Comparison of ENCODE assay signal across 18 mouse cellular contexts in the genomic region with DNA sequence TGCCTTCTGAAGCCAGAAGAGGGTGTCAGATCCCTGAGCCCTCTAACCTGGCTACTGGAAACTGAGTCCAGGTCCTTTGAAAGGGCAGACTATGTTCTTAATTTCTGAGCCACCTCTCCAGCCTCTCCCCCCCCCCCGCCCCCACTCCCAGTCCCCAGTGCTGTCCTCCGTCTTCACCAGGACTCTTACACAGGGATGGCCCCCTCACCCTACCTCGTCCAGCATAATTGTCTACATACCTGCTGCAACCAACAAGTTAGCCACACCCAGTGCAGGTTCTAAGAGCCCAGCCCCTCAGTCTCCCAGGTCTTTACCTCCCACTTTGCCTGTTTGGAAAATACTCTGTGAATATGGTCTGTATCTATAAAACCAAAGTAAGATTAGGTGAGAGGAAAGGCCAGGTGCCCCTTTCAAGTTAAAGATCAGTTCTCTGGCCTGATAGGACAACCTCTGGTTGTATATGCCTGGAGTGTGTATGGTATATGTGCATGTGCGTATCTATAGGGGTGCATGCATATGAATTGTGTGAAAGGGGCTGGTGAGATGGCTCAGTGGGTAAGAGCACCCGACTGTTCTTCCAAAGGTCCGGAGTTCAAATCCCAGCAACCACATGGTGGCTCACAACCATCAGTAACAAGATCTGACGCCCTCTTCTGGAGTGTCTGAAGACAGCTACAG. TPM values are rescaled to one million over a fixed set of nuclear protein-coding genes. Genes with fewer than 3 reads are reported as not detected.
DNase-seq lines count a peak whose midpoint lies in the region; ATAC-seq and TF ChIP-seq lines count a peak whose summit lies in the region.
"Had no signal": no experiment of that assay in that cellular context is flagged by ENCODE, and none has a peak within 500 bp of the region (broad histone marks: within the 10 kb centered on the region; RNA-seq: fewer than 3 reads in every experiment).

No protein-coding gene starts in this region.

- in situ Hi-C loops in ES-E14 (cut with MboI; ENCODE audit: low sequenced_read_pairs in 2 of 2, unreplicated experiment in 2 of 2), result no loop called here

- 68% methylated on average over 7 of the region's 7 CpGs for WGBS in forebrain, embryonic 13.5 days
- 74% methylated on average over 7 of the region's 7 CpGs for WGBS in forebrain, postnatal 0 days
- whole genome bisulfite sequencing in liver, embryonic 12.5 days (ENCODE audit: insufficient replicate concordance), result 74% methylated on average over 6 of the region's 7 CpGs
- WGBS in liver, embryonic 16.5 days (ENCODE audit: insufficient replicate concordance), result 68% methylated on average over 7 of the region's 7 CpGs

- H3K4me2 ChIP-seq in forebrain, embryonic 13.5 days, result 0 out of 2 replicates have a peak overlapping the region, but pooled peaks have one; percentile 28
- H3K4me2 ChIP-seq in forebrain, postnatal 0 days (ENCODE audit: low read depth), result no peak overlapping the region
- no peak overlapping the region; the same call in 1 of the 2 replicates for H3K4me2 ChIP-seq in liver, embryonic 12.5 days
- H3K4me2 ChIP-seq in liver, embryonic 16.5 days (ENCODE audit: low read depth, low read length), result peak overlapping the region; percentile 78; the same call in 1 of the 2 replicates

- H3K9ac ChIP-seq in forebrain, embryonic 13.5 days, result no peak overlapping the region
- H3K9ac ChIP-seq in forebrain, postnatal 0 days, result no peak overlapping the region
- H3K9ac ChIP-seq in liver, embryonic 12.5 days, result no peak overlapping the region
- peak overlapping the region; percentile 47; the same call in 1 of the 2 replicates for H3K9ac ChIP-seq in ES-E14 (ENCODE audit: insufficient read depth, low read depth, low read length, poor library complexity, severe bottlenecking)
- no peak overlapping the region for H3K9ac ChIP-seq in liver, embryonic 16.5 days (ENCODE audit: low read depth, low read length)
- H3K9ac ChIP-seq: forebrain, embryonic 12.5 days; heart, embryonic 15.5 days; midbrain, embryonic 13.5 days had no signal

- no peak for TF ChIP-seq CTCF in forebrain, postnatal 0 days (IDR thresholded peaks at IDR 0.05; ENCODE audit: low read depth)

- no peaks in the 10 kb centered on the region for H3K36me3 ChIP-seq in forebrain, embryonic 13.5 days (ENCODE audit: poor library complexity, severe bottlenecking)
- no peaks in the 10 kb centered on the region; the same call in 1 of the 2 replicates for H3K36me3 ChIP-seq in forebrain, postnatal 0 days (ENCODE audit: insufficient read depth)
- no peaks in the 10 kb centered on the region for H3K36me3 ChIP-seq in liver, embryonic 12.5 days
- no peaks in the 10 kb centered on the region for H3K36me3 ChIP-seq in ES-E14 (ENCODE audit: control insufficient read depth, insufficient read depth, low read length, poor library complexity, severe bottlenecking)
- no peaks in the 10 kb centered on the region for H3K36me3 ChIP-seq in liver, embryonic 16.5 days (ENCODE audit: control insufficient read depth, insufficient read depth)
- H3K36me3 ChIP-seq: forebrain, embryonic 12.5 days; heart, embryonic 15.5 days; midbrain, embryonic 13.5 days had no signal

- no peak for DNase-seq in forebrain, postnatal 0 days
- DNase-seq in liver, result no peak
- DNase-seq in ES-E14 (ENCODE audit: low read depth, low spot score), result no peak
- DNase-seq in ovary, postnatal 36 days (ENCODE audit: low spot score), result no peak
- DNase-seq: adrenal gland, adult 2 months; cerebellum, adult 9-11 months; gastrocnemius, postnatal 10 days; kidney, postnatal 36 days; lung, postnatal 36 days; thymus, adult 18-20 months had no signal

- no peaks in the 10 kb centered on the region for H3K27me3 ChIP-seq in forebrain, embryonic 13.5 days
- H3K27me3 ChIP-seq in forebrain, postnatal 0 days (ENCODE audit: insufficient read depth, low read length), result no peaks in the 10 kb centered on the region
- H3K27me3 ChIP-seq in liver, embryonic 12.5 days (replicated peaks), result peaks cover 28% of the 10 kb centered on the region
- peaks cover 16% of the 10 kb centered on the region for H3K27me3 ChIP-seq in liver, embryonic 16.5 days (ENCODE audit: control insufficient read depth, insufficient read depth, low read depth, low read length)
- H3K27me3 ChIP-seq: forebrain, embryonic 12.5 days; heart, embryonic 15.5 days; midbrain, embryonic 13.5 days had no signal

- no peaks in the 10 kb centered on the region for H3K9me3 ChIP-seq in forebrain, embryonic 13.5 days (replicated peaks)
- H3K9me3 ChIP-seq in forebrain, postnatal 0 days (ENCODE audit: low read length), result no peaks in the 10 kb centered on the region
- no peaks in the 10 kb centered on the region for H3K9me3 ChIP-seq in liver, embryonic 12.5 days (replicated peaks)
- no peaks in the 10 kb centered on the region for H3K9me3 ChIP-seq in ES-E14 (ENCODE audit: control insufficient read depth, insufficient read depth, low read depth, low read length)
- H3K9me3 ChIP-seq in liver, embryonic 16.5 days (replicated peaks; ENCODE audit: control insufficient read depth, low read length), result no peaks in the 10 kb centered on the region
- H3K9me3 ChIP-seq: forebrain, embryonic 12.5 days; heart, embryonic 15.5 days; midbrain, embryonic 13.5 days had no signal

- H3K4me1 ChIP-seq in forebrain, embryonic 13.5 days, result peaks cover 13% of the 10 kb centered on the region
- H3K4me1 ChIP-seq in forebrain, postnatal 0 days (ENCODE audit: insufficient read depth), result no peaks in the 10 kb centered on the region
- peaks cover 32% of the 10 kb centered on the region for H3K4me1 ChIP-seq in liver, embryonic 12.5 days
- peaks cover 0 to 15% of the 10 kb centered on the region in 2 experiments; a peak in 2 of 4 replicates for H3K4me1 ChIP-seq in ES-E14 (ENCODE audit: control insufficient read depth in 2 of 2, insufficient read depth in 2 of 2, low read length in 2 of 2, poor library complexity in 1 of 2)
- peaks cover 16% of the 10 kb centered on the region for H3K4me1 ChIP-seq in liver, embryonic 16.5 days (ENCODE audit: control insufficient read depth, low read depth, low read length)

- H3K27ac ChIP-seq in forebrain, embryonic 13.5 days, result no peak overlapping the region
- H3K27ac ChIP-seq in forebrain, postnatal 0 days (ENCODE audit: low read depth, low read length), result no peak overlapping the region
- peak overlapping the region; percentile 45; the same call in 1 of the 2 replicates for H3K27ac ChIP-seq in liver, embryonic 12.5 days
- H3K27ac ChIP-seq in ES-E14 (ENCODE audit: insufficient read depth, low read depth, low read length, poor library complexity, severe bottlenecking), result no peak overlapping the region
- H3K27ac ChIP-seq in liver, embryonic 16.5 days (ENCODE audit: low read length), result no peak overlapping the region
- H3K27ac ChIP-seq: forebrain, embryonic 12.5 days; left cerebral cortex, adult 2 months; midbrain, embryonic 13.5 days had no signal

- ATAC-seq in forebrain, embryonic 13.5 days, result no peak
- ATAC-seq in forebrain, postnatal 0 days, result no peak
- ATAC-seq in liver, embryonic 12.5 days, result no peak
- ATAC-seq in liver, embryonic 16.5 days (ENCODE audit: low read depth), result no peak
- ATAC-seq in monocyte, adult 5-6 weeks (replicated peaks; ENCODE audit: insufficient number of reproducible peaks, low FRiP score, low TSS enrichment, poor library complexity, severe bottlenecking), result no peak
- ATAC-seq: midbrain, embryonic 13.5 days had no signal

- H3K4me3 ChIP-seq in forebrain, embryonic 13.5 days, result no peak overlapping the region
- no peak overlapping the region for H3K4me3 ChIP-seq in forebrain, postnatal 0 days (ENCODE audit: low read depth, low read length)
- peak overlapping the region; percentile 70; the same call in 1 of the 2 replicates for H3K4me3 ChIP-seq in liver, embryonic 12.5 days
- H3K4me3 ChIP-seq in ES-E14 (ENCODE audit: insufficient read depth in 1 of 2, low read depth in 1 of 2, low read length in 2 of 2, poor library complexity in 1 of 2, severe bottlenecking in 1 of 2), result no peak overlapping the region
- H3K4me3 ChIP-seq in liver, embryonic 16.5 days (ENCODE audit: low read depth, low read length), result no peak overlapping the region
- H3K4me3 ChIP-seq: forebrain, embryonic 12.5 days; midbrain, embryonic 13.5 days had no signal

TF ChIP-seq in ES-E14, 5 proteins besides CTCF, POLR2A, EP300 and RAD21:
- TF ChIP-seq ZNF384 (IDR thresholded peaks at IDR 0.05; ENCODE audit: low read depth, low read length) (no peak), MAFK (IDR thresholded peaks at IDR 0.05; ENCODE audit: insufficient read depth, low read depth, low read length) (no peak), CHD2 (IDR thresholded peaks at IDR 0.05; ENCODE audit: low read depth, low read length) (no peak), ZC3H11A (IDR thresholded peaks at IDR 0.05; ENCODE audit: borderline replicate concordance, low read depth, low read length) (no peak), HCFC1 (IDR thresholded peaks at IDR 0.05; ENCODE audit: borderline replicate concordance, insufficient read depth, low read length) (no peak)

RNA-seq across cellular contexts. Expression of a gene that starts 21.9 kb away (rescaled TPM):
- 35.2 and 35.4 TPM in 2 replicates for polyA plus RNA-seq in forebrain, embryonic 13.5 days (2015; fragmentation: Nextera tagmentation; extraction: Ambion mirVana)
- total RNA-seq in forebrain, postnatal 0 days (2014; rRNA removed), result 4.8 and 8.5 TPM in 2 replicates
- 19.3 and 22.7 TPM in 2 replicates for polyA plus RNA-seq in forebrain, postnatal 0 days (2015; fragmentation: Nextera tagmentation; extraction: Ambion mirVana)
- 36.4 and 37.4 TPM in 2 replicates for polyA plus RNA-seq in liver, embryonic 12.5 days (2016; fragmentation: Nextera tagmentation; extraction: Ambion mirVana)
- 49.3 and 49.7 TPM in 2 replicates for total RNA-seq in ES-E14 (2012; rRNA removed)
- 17.3 and 20.3 TPM in 2 replicates for polyA plus RNA-seq in liver, embryonic 16.5 days (2015; fragmentation: Nextera tagmentation; extraction: Ambion mirVana)
- 92.1 to 198 TPM (median 119 TPM) in 3 replicates for total RNA-seq in monocyte, adult 5-6 weeks (2017)

RNA-seq across cellular contexts. Expression of a gene that starts 45.4 kb away (rescaled TPM):
- 53.5 and 59.1 TPM in 2 replicates for polyA plus RNA-seq in forebrain, embryonic 13.5 days (2015; fragmentation: Nextera tagmentation; extraction: Ambion mirVana)
- 89.5 and 94.8 TPM in 2 replicates for total RNA-seq in forebrain, postnatal 0 days (2014; rRNA removed)
- 59.8 and 67.5 TPM in 2 replicates for polyA plus RNA-seq in forebrain, postnatal 0 days (2015; fragmentation: Nextera tagmentation; extraction: Ambion mirVana)
- polyA plus RNA-seq in liver, embryonic 12.5 days (2016; fragmentation: Nextera tagmentation; extraction: Ambion mirVana), result 57.3 and 62.0 TPM in 2 replicates
- total RNA-seq in ES-E14 (2012; rRNA removed), result 260 and 334 TPM in 2 replicates
- 27.3 and 27.7 TPM in 2 replicates for polyA plus RNA-seq in liver, embryonic 16.5 days (2015; fragmentation: Nextera tagmentation; extraction: Ambion mirVana)
- 40.1 to 46.6 TPM (median 44.7 TPM) in 3 replicates for total RNA-seq in monocyte, adult 5-6 weeks (2017)

RNA-seq across cellular contexts. Expression of a gene that starts 46.9 kb away (rescaled TPM):
- 16.1 and 18.6 TPM in 2 replicates for polyA plus RNA-seq in forebrain, embryonic 13.5 days (2015; fragmentation: Nextera tagmentation; extraction: Ambion mirVana)
- total RNA-seq in forebrain, postnatal 0 days (2014; rRNA removed), result 65.9 and 78.2 TPM in 2 replicates
- 14.6 and 14.7 TPM in 2 replicates for polyA plus RNA-seq in forebrain, postnatal 0 days (2015; fragmentation: Nextera tagmentation; extraction: Ambion mirVana)
- polyA plus RNA-seq in liver, embryonic 12.5 days (2016; fragmentation: Nextera tagmentation; extraction: Ambion mirVana), result 12.5 and 12.9 TPM in 2 replicates
- 75.4 and 85.5 TPM in 2 replicates for total RNA-seq in ES-E14 (2012; rRNA removed)
- polyA plus RNA-seq in liver, embryonic 16.5 days (2015; fragmentation: Nextera tagmentation; extraction: Ambion mirVana), result 5.4 and 6.3 TPM in 2 replicates
- 29.0 to 50.5 TPM (median 36.3 TPM) in 3 replicates for total RNA-seq in monocyte, adult 5-6 weeks (2017)

Comparison
In these comparisons a context has a peak if more than half of its experiments do, and no peak if none do; other contexts are left out.
1. H3K4me2 ChIP-seq: peak in forebrain, embryonic 13.5 days (single experiment) and liver, embryonic 16.5 days (single experiment); none in forebrain, postnatal 0 days (single experiment) and liver, embryonic 12.5 days (single experiment).